In genomic region chr11:118459536-118459935, GRCm38 (mm10) we compare ENCODE assay signal across 9 mouse cellular contexts. TPM values are rescaled to one million over a fixed set of nuclear protein-coding genes. Genes with fewer than 3 reads are reported as not detected.
DNase-seq lines count a peak whose midpoint lies in the region; ATAC-seq lines count a peak whose summit lies in the region.
"Had no signal": no experiment of that assay in that cellular context is flagged by ENCODE, and none has a peak within 500 bp of the region (broad histone marks: within the 10 kb centered on the region; RNA-seq: fewer than 3 reads in every experiment).

No protein-coding gene starts in this region.

- no peaks in the 10 kb centered on the region for H3K36me3 ChIP-seq in heart, embryonic 12.5 days
- no peaks in the 10 kb centered on the region for H3K36me3 ChIP-seq in liver, embryonic 15.5 days (replicated peaks)

- H3K27ac ChIP-seq in heart, embryonic 12.5 days (ENCODE audit: poor library complexity, severe bottlenecking) = peak overlapping the region; percentile 55
- H3K27ac ChIP-seq in liver, embryonic 15.5 days (replicated peaks) = no peak overlapping the region; the same call in 1 of the 2 replicates

- 70% methylated on average over 4 of the region's 4 CpGs for WGBS in heart, embryonic 12.5 days
- 46% methylated on average over 3 of the region's 4 CpGs for WGBS in liver, embryonic 15.5 days (ENCODE audit: insufficient replicate concordance)

- H3K4me3 ChIP-seq in heart, embryonic 12.5 days = no peak overlapping the region
- H3K4me3 ChIP-seq in liver, embryonic 15.5 days (replicated peaks) = no peak overlapping the region

- intact Hi-C loops in left cerebral cortex, postnatal 4 days (cut with DNase I) = no loop called here

- H3K4me1 ChIP-seq in heart, embryonic 12.5 days (replicated peaks) = peaks cover 12% of the 10 kb centered on the region
- peaks cover 3% of the 10 kb centered on the region; the same call in 1 of the 2 replicates for H3K4me1 ChIP-seq in liver, embryonic 15.5 days (replicated peaks)

- peaks cover 6% of the 10 kb centered on the region; the same call in 1 of the 2 replicates for H3K9me3 ChIP-seq in heart, embryonic 12.5 days (replicated peaks)
- H3K9me3 ChIP-seq in liver, embryonic 15.5 days (replicated peaks) = no peaks in the 10 kb centered on the region

- no peak overlapping the region for H3K9ac ChIP-seq in heart, embryonic 12.5 days
- no peak overlapping the region for H3K9ac ChIP-seq in liver, embryonic 15.5 days

- no peak overlapping the region for H3K4me2 ChIP-seq in heart, embryonic 12.5 days
- peak overlapping the region; percentile 13; the same call in 1 of the 2 replicates for H3K4me2 ChIP-seq in liver, embryonic 15.5 days

- DNase-seq in heart, adult 9 months (ENCODE audit: low spot score in 2 of 2) = no peak
- DNase-seq in thymus, postnatal 14 days = peak; percentile 62
- no peak for DNase-seq in thymus, postnatal 4 days
- DNase-seq in cerebellum, adult 8-10 months = no peak
- DNase-seq in left cerebral cortex, postnatal 4 days = no peak
- DNase-seq: cerebellum, adult 18-20 months had no signal

- peak; percentile 50 for ATAC-seq in heart, embryonic 12.5 days (ENCODE audit: insufficient number of reproducible peaks, low FRiP score)
- 0 out of 2 replicates have a peak, but pooled peaks have one; percentile 7 for ATAC-seq in liver, embryonic 15.5 days (ENCODE audit: insufficient read depth)
- no peak for ATAC-seq in erythroid progenitor cell, adult 5-6 weeks (replicated peaks; ENCODE audit: low FRiP score, poor library complexity, severe bottlenecking)

- H3K27me3 ChIP-seq in heart, embryonic 12.5 days (replicated peaks) = no peaks in the 10 kb centered on the region
- H3K27me3 ChIP-seq in liver, embryonic 15.5 days = no peaks in the 10 kb centered on the region

RNA-seq across cellular contexts. Expression of gene Engase, which starts 17.1 kb away (rescaled TPM):
- polyA plus RNA-seq in heart, embryonic 12.5 days (2016; fragmentation: Nextera tagmentation; extraction: Ambion mirVana) = 4.5 and 4.6 TPM in 2 replicates
- 6.0 and 7.8 TPM in 2 replicates for polyA plus RNA-seq in liver, embryonic 15.5 days (2015; fragmentation: Nextera tagmentation; extraction: Ambion mirVana)
- not detected in 2 replicates for total RNA-seq in erythroid progenitor cell, adult 5-6 weeks (2015; ENCODE audit: low replicate concordance)
- total RNA-seq in erythroid progenitor cell, adult 5-6 weeks (2017; ENCODE audit: low replicate concordance) = 9.4 TPM in 1 of 2 replicates, not detected in the other
- total RNA-seq in left cerebral cortex, postnatal 4 days (2021) = 10 to 100 TPM in 1 of 2 experiments, 1 to 10 TPM in 1; 8.3 to 11.5 TPM

RNA-seq across cellular contexts. Expression of gene C1qtnf1, which starts 31.5 kb away (rescaled TPM):
- 4.9 and 5.5 TPM in 2 replicates for polyA plus RNA-seq in heart, embryonic 12.5 days (2016; fragmentation: Nextera tagmentation; extraction: Ambion mirVana)
- polyA plus RNA-seq in liver, embryonic 15.5 days (2015; fragmentation: Nextera tagmentation; extraction: Ambion mirVana) = 1.9 and 2.0 TPM in 2 replicates
- total RNA-seq in erythroid progenitor cell, adult 5-6 weeks (2015; ENCODE audit: low replicate concordance) = not detected in 2 replicates
- not detected in 2 replicates for total RNA-seq in erythroid progenitor cell, adult 5-6 weeks (2017; ENCODE audit: low replicate concordance)
- total RNA-seq in left cerebral cortex, postnatal 4 days (2021) = 1 to 10 TPM; 7.2 to 7.4 TPM

RNA-seq across cellular contexts. Expression of gene Cant1, which starts 40.6 kb away (rescaled TPM):
- polyA plus RNA-seq in heart, embryonic 12.5 days (2016; fragmentation: Nextera tagmentation; extraction: Ambion mirVana) = 23.6 and 23.7 TPM in 2 replicates
- polyA plus RNA-seq in liver, embryonic 15.5 days (2015; fragmentation: Nextera tagmentation; extraction: Ambion mirVana) = 9.9 and 10.8 TPM in 2 replicates
- 5.4 and 8.0 TPM in 2 replicates for total RNA-seq in erythroid progenitor cell, adult 5-6 weeks (2015; ENCODE audit: low replicate concordance)
- total RNA-seq in erythroid progenitor cell, adult 5-6 weeks (2017; ENCODE audit: low replicate concordance) = 6.9 and 11.3 TPM in 2 replicates
- 10 to 100 TPM; 39.7 to 42.3 TPM for total RNA-seq in left cerebral cortex, postnatal 4 days (2021)

RNA-seq across cellular contexts. Expression of gene Lgals3bp, which starts 57.6 kb away (rescaled TPM):
- polyA plus RNA-seq in heart, embryonic 12.5 days (2016; fragmentation: Nextera tagmentation; extraction: Ambion mirVana) = 4.5 and 5.1 TPM in 2 replicates
- 42.7 and 43.9 TPM in 2 replicates for polyA plus RNA-seq in liver, embryonic 15.5 days (2015; fragmentation: Nextera tagmentation; extraction: Ambion mirVana)
- 31.9 and 57.7 TPM in 2 replicates for total RNA-seq in erythroid progenitor cell, adult 5-6 weeks (2015; ENCODE audit: low replicate concordance)
- 21.6 and 56.7 TPM in 2 replicates for total RNA-seq in erythroid progenitor cell, adult 5-6 weeks (2017; ENCODE audit: low replicate concordance)
- 1 to 10 TPM; 5.0 to 6.2 TPM for total RNA-seq in left cerebral cortex, postnatal 4 days (2021)

Comparison
In these comparisons a context has a peak if more than half of its experiments do, and no peak if none do; other contexts are left out.
1. RNA of gene C1qtnf1, which starts 31.5 kb away (total RNA-seq): 7.2 to 7.4 TPM in left cerebral cortex, postnatal 4 days; not detected in erythroid progenitor cell, adult 5-6 weeks; every median in the first group is over 4 times any median in the second.